Mouse (Mus musculus): ENCODE measurements at regions not wholly inside any gene's neighbourhood (a gene's known extent, or its start where the extent isn't known, plus 50 kb on each side); places are given as distances from the start of the nearest gene placed in this dataset.

DNA sequence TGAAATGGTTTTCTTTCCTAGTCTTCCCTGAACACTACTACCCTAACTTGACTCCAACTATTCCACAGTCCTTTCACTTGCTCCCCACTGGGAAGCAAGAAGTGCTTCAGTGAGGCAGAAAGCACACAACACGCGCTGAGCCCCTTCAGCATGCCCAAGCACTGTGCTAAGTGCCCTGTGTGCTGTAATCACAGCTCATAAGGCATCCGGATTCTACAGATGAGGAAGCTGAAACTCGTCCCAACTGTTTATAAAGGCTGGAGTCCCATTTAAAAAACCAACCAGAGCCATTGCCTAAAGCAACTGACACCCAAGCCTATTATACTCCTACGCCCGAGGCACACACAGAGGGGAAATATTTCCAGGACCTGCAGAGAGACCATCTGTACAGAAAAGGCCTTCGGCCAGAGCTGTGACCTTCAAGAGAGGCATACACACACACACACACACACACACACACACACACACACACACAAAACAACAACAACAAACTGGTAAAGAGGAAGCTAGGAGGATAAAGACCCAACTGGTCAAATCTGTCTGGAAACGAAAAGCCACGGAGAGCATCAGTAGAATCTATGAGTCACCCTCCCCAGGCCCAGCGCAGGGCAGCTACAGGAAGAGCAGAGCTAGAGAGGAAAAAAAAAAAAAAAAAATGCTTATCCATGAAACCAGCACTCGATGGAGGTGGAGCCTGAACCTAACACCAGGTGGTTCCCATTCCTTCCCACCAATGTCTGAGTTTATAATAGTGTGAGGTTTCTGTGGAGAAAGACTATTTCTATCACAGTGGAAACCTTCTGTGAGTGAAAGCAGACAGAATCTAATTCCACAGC, 315.4 kb upstream of the Jmjd1c start:
- TF ChIP-seq CTCF (IDR thresholded peaks at IDR 0.05; ENCODE audit: extremely low read depth, insufficient read depth, insufficient read length, insufficient replicate concordance) (no peak), POLR2A (IDR thresholded peaks at IDR 0.05; ENCODE audit: low read depth, low read length) (no peak)
